Mouse (Mus musculus): ENCODE measurements around the gene Rlf.

DNA sequence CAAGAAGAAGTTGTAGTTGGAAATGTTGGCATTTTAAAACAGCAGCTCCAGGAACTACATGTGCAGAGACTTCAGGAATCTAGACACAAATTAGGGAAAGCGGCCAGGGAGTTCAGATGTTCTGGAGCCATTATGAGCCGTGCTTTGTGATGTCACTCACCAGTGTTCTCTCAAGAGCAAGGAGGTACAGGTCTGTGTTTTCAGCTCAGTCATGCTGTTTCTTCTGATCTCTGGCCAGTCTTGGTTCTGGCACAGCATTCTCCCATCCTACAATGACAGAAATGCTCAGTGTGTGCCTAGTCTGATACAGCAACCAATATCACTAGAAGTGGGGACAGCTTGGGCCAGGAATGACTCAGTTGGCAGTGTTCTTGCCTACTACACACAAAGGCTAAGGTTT, 105.8 kb downstream of the Rlf start, which contains the start of gene Tmco2:
- TF ChIP-seq CTCF (IDR thresholded peaks at IDR 0.05; ENCODE audit: borderline replicate concordance, insufficient read depth, low read length), result no peak
- no peak for TF ChIP-seq POLR2A (IDR thresholded peaks at IDR 0.05; ENCODE audit: low read depth, low read length)
